Mouse (Mus musculus): Measurements from ENCODE around the gene Ciapin1. TPM values are rescaled to one million over a fixed set of nuclear protein-coding genes. Genes with fewer than 3 reads are reported as not detected.

The Ciapin1 gene
- polyA plus RNA-seq, 1 experiment from 2014 or later: 72.2 TPM

GRCm38 (mm10) chr8:94781155-94781837 is 56.9 kb downstream of the Ciapin1 start:
- Histone ChIP-seq H3K4me2 (ENCODE audit: low read depth, low read length) (peak overlapping the region; percentile 25; the same call in 1 of the 2 replicates), H3K36me3 (ENCODE audit: control insufficient read depth, insufficient read depth, low read length) (no peaks in the 10 kb centered on the region), H3K4me1 (ENCODE audit: control insufficient read depth, insufficient read depth, low read length) (peaks cover 25% of the 10 kb centered on the region), H3K9ac (ENCODE audit: low read depth, low read length) (no peak overlapping the region), H3K27ac (replicated peaks; ENCODE audit: low read depth, low read length) (no peak overlapping the region), H3K4me3 (ENCODE audit: low read depth, low read length) (no peak overlapping the region), H3K9me3 (ENCODE audit: control insufficient read depth, low read length) (no peaks in the 10 kb centered on the region), H3K27me3 (replicated peaks; ENCODE audit: control insufficient read depth, insufficient read depth, low read length) (no peaks in the 10 kb centered on the region)
- ATAC-seq (ENCODE audit: low read depth) (no peak), DNase-seq (ENCODE audit: low spot score) (no peak)
- 53% methylated on average over 7 of the region's 7 CpGs for WGBS

DNA sequence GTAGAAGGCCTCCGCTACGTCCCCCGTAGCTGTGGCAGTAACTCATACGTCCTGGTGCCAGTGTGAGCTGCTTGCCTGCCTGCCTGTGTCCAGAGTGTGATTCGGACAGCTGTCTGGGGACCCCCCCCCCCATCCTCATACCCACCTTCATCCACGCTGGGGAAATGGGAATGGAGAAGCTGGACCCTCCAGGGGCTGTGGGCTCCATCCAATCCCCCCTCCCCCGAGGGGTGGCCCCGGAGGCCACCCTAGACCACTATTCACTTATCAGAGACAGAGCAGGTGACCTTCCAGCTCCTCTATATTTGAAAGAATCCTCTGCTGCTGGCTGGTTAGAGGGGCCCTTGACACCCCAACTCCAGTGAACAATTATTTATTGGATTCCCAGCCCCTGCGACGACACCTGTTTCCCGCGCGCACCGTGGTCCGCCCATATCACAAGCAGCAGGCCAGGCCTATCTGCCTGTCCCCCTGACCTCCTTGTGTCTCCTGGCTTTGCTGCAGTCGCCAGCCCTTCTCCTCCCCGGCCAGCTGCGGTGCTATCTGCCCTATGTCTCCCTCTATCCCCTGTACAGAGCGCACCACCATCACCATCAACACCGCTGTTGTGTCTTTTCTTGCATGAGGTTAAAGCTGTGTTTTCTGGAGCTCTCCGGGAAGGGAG is 57.5 kb downstream of the Ciapin1 start:
- Histone ChIP-seq H3K4me2 (ENCODE audit: low read depth, low read length) (no peak overlapping the region), H3K4me3 (ENCODE audit: low read depth, low read length) (no peak overlapping the region), H3K4me1 (ENCODE audit: control insufficient read depth, insufficient read depth, low read length) (peaks cover 25% of the 10 kb centered on the region), H3K27ac (replicated peaks; ENCODE audit: low read depth, low read length) (no peak overlapping the region), H3K9me3 (ENCODE audit: control insufficient read depth, low read length) (no peaks in the 10 kb centered on the region), H3K36me3 (ENCODE audit: control insufficient read depth, insufficient read depth, low read length) (no peaks in the 10 kb centered on the region), H3K27me3 (replicated peaks; ENCODE audit: control insufficient read depth, insufficient read depth, low read length) (no peaks in the 10 kb centered on the region), H3K9ac (ENCODE audit: low read depth, low read length) (no peak overlapping the region)
- ATAC-seq (ENCODE audit: low read depth): no peak
- 78% methylated on average over 20 of the region's 21 CpGs for WGBS
- no peak for DNase-seq (ENCODE audit: low spot score)

- Histone ChIP-seq H3K27me3 (replicated peaks; ENCODE audit: control insufficient read depth, insufficient read depth, low read length) (no peaks in the 10 kb centered on the region), H3K4me2 (ENCODE audit: low read depth, low read length) (no peak overlapping the region), H3K9me3 (ENCODE audit: control insufficient read depth, low read length) (no peaks in the 10 kb centered on the region), H3K4me3 (ENCODE audit: low read depth, low read length) (no peak overlapping the region), H3K9ac (ENCODE audit: low read depth, low read length) (no peak overlapping the region), H3K4me1 (ENCODE audit: control insufficient read depth, insufficient read depth, low read length) (peaks cover 22% of the 10 kb centered on the region), H3K27ac (replicated peaks; ENCODE audit: low read depth, low read length) (no peak overlapping the region), H3K36me3 (ENCODE audit: control insufficient read depth, insufficient read depth, low read length) (no peaks in the 10 kb centered on the region)
- no peak for DNase-seq (ENCODE audit: low spot score)
- WGBS: 90% methylated on average over 16 of the region's 16 CpGs
- ATAC-seq (ENCODE audit: low read depth): no peak
These were observed 58.4 kb downstream of the Ciapin1 start for GRCm38 (mm10) chr8:94779534-94780294.

- Histone ChIP-seq H3K4me3 (ENCODE audit: low read depth, low read length) (no peak overlapping the region), H3K9ac (ENCODE audit: low read depth, low read length) (no peak overlapping the region), H3K9me3 (ENCODE audit: control insufficient read depth, low read length) (no peaks in the 10 kb centered on the region), H3K36me3 (ENCODE audit: control insufficient read depth, insufficient read depth, low read length) (no peaks in the 10 kb centered on the region), H3K27me3 (replicated peaks; ENCODE audit: control insufficient read depth, insufficient read depth, low read length) (no peaks in the 10 kb centered on the region), H3K27ac (replicated peaks; ENCODE audit: low read depth, low read length) (peak overlapping the region; percentile 52; the same call in 1 of the 2 replicates), H3K4me1 (ENCODE audit: control insufficient read depth, insufficient read depth, low read length) (peaks cover 21% of the 10 kb centered on the region), H3K4me2 (ENCODE audit: low read depth, low read length) (no peak overlapping the region)
- 62% methylated on average over 10 of the region's 10 CpGs for WGBS
- DNase-seq (ENCODE audit: low spot score) (no peak), ATAC-seq (ENCODE audit: low read depth) (no peak)
These were observed 59.1 kb downstream of the Ciapin1 start for GRCm38 (mm10) chr8:94778895-94779533.

DNA sequence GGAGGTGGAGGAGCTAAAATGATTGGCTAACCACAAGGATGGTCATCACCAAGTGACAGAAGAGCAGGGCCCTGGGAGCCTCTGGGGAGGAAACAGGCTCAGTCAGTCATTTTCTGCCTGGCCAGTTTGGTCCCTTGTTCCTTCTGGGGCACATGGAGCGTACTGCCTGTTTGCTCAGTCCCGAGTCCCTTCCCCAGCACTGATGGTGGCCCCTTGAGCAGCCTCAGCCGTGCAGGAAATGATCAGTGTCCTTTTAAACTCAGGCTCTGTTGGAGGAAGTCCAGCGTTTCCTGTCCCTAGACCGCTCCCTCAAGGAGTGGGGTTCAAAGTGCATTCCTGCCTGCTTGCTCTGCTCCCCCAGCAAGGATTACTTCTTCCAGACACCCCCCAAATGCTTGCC is 59.7 kb downstream of the Ciapin1 start:
- Histone ChIP-seq H3K4me1 (ENCODE audit: control insufficient read depth, insufficient read depth, low read length) (peaks cover 24% of the 10 kb centered on the region), H3K27me3 (replicated peaks; ENCODE audit: control insufficient read depth, insufficient read depth, low read length) (no peaks in the 10 kb centered on the region), H3K4me2 (ENCODE audit: low read depth, low read length) (no peak overlapping the region), H3K4me3 (ENCODE audit: low read depth, low read length) (no peak overlapping the region), H3K36me3 (ENCODE audit: control insufficient read depth, insufficient read depth, low read length) (no peaks in the 10 kb centered on the region), H3K27ac (replicated peaks; ENCODE audit: low read depth, low read length) (peak overlapping the region; percentile 52; the same call in 1 of the 2 replicates), H3K9me3 (ENCODE audit: control insufficient read depth, low read length) (no peaks in the 10 kb centered on the region), H3K9ac (ENCODE audit: low read depth, low read length) (0 out of 2 replicates have a peak overlapping the region, but pooled peaks have one; percentile 14)
- DNase-seq (ENCODE audit: low spot score): peak; percentile 53
- 29% methylated on average over 5 of the region's 5 CpGs for WGBS
- ATAC-seq (ENCODE audit: low read depth): 0 out of 2 replicates have a peak, but pooled peaks have one; percentile 16

DNA sequence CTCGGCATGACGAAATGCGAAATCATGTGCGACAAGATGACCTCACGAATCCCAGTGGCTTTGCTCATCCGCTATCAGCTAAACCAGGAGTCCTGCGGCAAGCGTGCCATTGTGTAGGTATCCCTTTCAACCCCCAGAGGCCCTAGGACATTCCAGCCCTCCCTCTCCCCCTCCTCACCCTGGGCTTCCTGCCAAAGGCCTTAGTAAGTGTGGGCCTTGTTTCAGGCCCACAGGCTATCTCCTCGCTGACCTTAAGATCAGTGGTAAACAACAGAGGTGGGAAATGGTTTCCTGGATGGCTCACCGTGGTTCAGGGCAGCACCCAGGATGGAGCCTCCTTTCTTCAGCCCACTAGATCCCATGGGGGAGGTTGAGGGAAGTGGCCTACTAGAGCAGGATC is 60.1 kb downstream of the Ciapin1 start:
- peak; percentile 39 for DNase-seq (ENCODE audit: low spot score)
- no peaks in the 10 kb centered on the region for H3K9me3 ChIP-seq (ENCODE audit: control insufficient read depth, low read length)
- H3K27me3 ChIP-seq (replicated peaks; ENCODE audit: control insufficient read depth, insufficient read depth, low read length): peaks cover 2% of the 10 kb centered on the region

DNA sequence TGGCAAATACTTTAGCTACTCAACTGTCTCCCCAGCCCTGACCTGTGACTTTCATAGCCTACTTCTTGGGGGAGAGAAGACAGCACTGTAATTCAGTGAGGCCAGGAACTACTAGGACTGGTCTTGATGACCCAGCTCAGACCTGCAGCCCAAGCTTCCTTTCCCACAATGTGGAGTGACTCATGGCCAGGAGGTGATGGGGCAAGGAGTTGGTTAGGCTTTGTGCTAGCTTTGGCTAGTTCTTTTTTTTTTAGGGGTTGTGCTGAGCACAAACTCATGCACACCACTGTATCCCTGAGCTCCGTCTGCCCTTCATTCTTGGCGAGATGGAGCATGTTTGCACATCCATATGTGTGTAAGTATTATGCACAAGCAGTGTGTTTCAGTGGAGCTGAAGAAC is 61.8 kb downstream of the Ciapin1 start:
- Histone ChIP-seq H3K36me3 (ENCODE audit: control insufficient read depth, insufficient read depth, low read length) (no peaks in the 10 kb centered on the region), H3K9me3 (ENCODE audit: control insufficient read depth, low read length) (no peaks in the 10 kb centered on the region), H3K4me2 (ENCODE audit: low read depth, low read length) (no peak overlapping the region), H3K27me3 (replicated peaks; ENCODE audit: control insufficient read depth, insufficient read depth, low read length) (peaks cover 16% of the 10 kb centered on the region), H3K4me3 (ENCODE audit: low read depth, low read length) (no peak overlapping the region), H3K27ac (replicated peaks; ENCODE audit: low read depth, low read length) (no peak overlapping the region), H3K9ac (ENCODE audit: low read depth, low read length) (no peak overlapping the region), H3K4me1 (ENCODE audit: control insufficient read depth, insufficient read depth, low read length) (peaks cover 22% of the 10 kb centered on the region)
- ATAC-seq (ENCODE audit: low read depth) (no peak), DNase-seq (ENCODE audit: low spot score) (no peak)
- WGBS: 75% methylated on average over 2 of the region's 2 CpGs

More for the DNA sequence above, 60.1 kb downstream of the Ciapin1 start:
- Histone ChIP-seq H3K36me3 (ENCODE audit: control insufficient read depth, insufficient read depth, low read length) (no peaks in the 10 kb centered on the region), H3K4me3 (ENCODE audit: low read depth, low read length) (no peak overlapping the region), H3K9ac (ENCODE audit: low read depth, low read length) (0 out of 2 replicates have a peak overlapping the region, but pooled peaks have one; percentile 14), H3K4me2 (ENCODE audit: low read depth, low read length) (no peak overlapping the region), H3K4me1 (ENCODE audit: control insufficient read depth, insufficient read depth, low read length) (peaks cover 24% of the 10 kb centered on the region), H3K27ac (replicated peaks; ENCODE audit: low read depth, low read length) (no peak overlapping the region)
- no peak for ATAC-seq (ENCODE audit: low read depth)
- WGBS: 61% methylated on average over 9 of the region's 10 CpGs

GRCm38 (mm10) chr8:94774601-94775000 is 63.6 kb downstream of the Ciapin1 start:
- Histone ChIP-seq H3K4me1 (ENCODE audit: control insufficient read depth, insufficient read depth, low read length) (peaks cover 24% of the 10 kb centered on the region), H3K4me3 (ENCODE audit: low read depth, low read length) (no peak overlapping the region), H3K9me3 (ENCODE audit: control insufficient read depth, low read length) (no peaks in the 10 kb centered on the region), H3K36me3 (ENCODE audit: control insufficient read depth, insufficient read depth, low read length) (no peaks in the 10 kb centered on the region), H3K4me2 (ENCODE audit: low read depth, low read length) (no peak overlapping the region), H3K9ac (ENCODE audit: low read depth, low read length) (no peak overlapping the region), H3K27me3 (replicated peaks; ENCODE audit: control insufficient read depth, insufficient read depth, low read length) (peaks cover 21% of the 10 kb centered on the region), H3K27ac (replicated peaks; ENCODE audit: low read depth, low read length) (no peak overlapping the region)
- DNase-seq (ENCODE audit: low spot score): no peak
- 88% methylated on average over 1 of the region's 1 CpGs for WGBS
- ATAC-seq (ENCODE audit: low read depth): no peak

Data from embryonic facial prominence, embryonic 14.5 days (tissue).